Mouse (Mus musculus) embryo, embryonic 10.5 days (tissue): ENCODE data around the gene Cops2.

Experiments used
- DNase-seq: peaks from one replicate; pipeline ENCODE4 v3.0.0-alpha.2; 2015; ENCODE audit warnings: low spot score

The Cops2 gene

GRCm38 (mm10) chr2:125781978-125782718 lies 76.8 kb downstream of the Cops2 start:
- DNase-seq, result peak; percentile 34

GRCm38 (mm10) chr2:125781006-125781405 lies 77.9 kb downstream of the Cops2 start:
- no peak for DNase-seq
